Mouse (Mus musculus) intestine, embryonic 14.5 days (tissue): ENCODE measurements around the gene Sgms1. TPM values are rescaled to one million over a fixed set of nuclear protein-coding genes. Genes with fewer than 3 reads are reported as not detected.
"Not testable (repeated sequence)": the region's sequence is repeated elsewhere in the genome, so short reads cannot be mapped to it uniquely, and the experiment has no call there.

Source experiments
- ATAC-seq: fragments of 200-750 bp; cut with Nextera tagmentation; replicated peaks from 2 replicates; pipeline ENCODE4 v1.8.0; 2017; ENCODE audit warnings: low read depth, moderate number of reproducible peaks, moderate TSS enrichment, moderate library complexity; ENCODE audit not compliant: low FRiP score, low TSS enrichment
- DNase-seq: peaks from one replicate; pipeline ENCODE4 v3.0.0-alpha.2; 2018; ENCODE audit warnings: low spot score
- H3K27ac ChIP-seq: fragments of 300-500 bp; sonication (generic); 2 replicates; pipeline ENCODE4 v1.5.1; 2014; ENCODE audit warnings: low read depth, mild to moderate bottlenecking, control low read depth
- H3K27me3 ChIP-seq: fragments of 300-500 bp; sonication (generic); replicated peaks from 2 replicates; pipeline ENCODE4 v1.6.1; 2014; ENCODE audit warnings: low read length, control low read depth; ENCODE audit not compliant: control insufficient read depth, insufficient read depth
- H3K36me3 ChIP-seq: fragments of 300-500 bp; sonication (generic); 2 replicates; pipeline ENCODE4 v1.6.1; 2014; ENCODE audit warnings: low read length, control low read depth; ENCODE audit not compliant: control insufficient read depth, insufficient read depth
- H3K4me1 ChIP-seq: fragments of 300-500 bp; sonication (generic); replicated peaks from 2 replicates; pipeline ENCODE4 v1.6.1; 2014; ENCODE audit warnings: low read length, control low read depth, mixed read lengths; ENCODE audit not compliant: control insufficient read depth, insufficient read depth
- H3K4me2 ChIP-seq: fragments of 300-500 bp; sonication (generic); 2 replicates; pipeline ENCODE4 v1.6.1; 2014; ENCODE audit warnings: low read length
- H3K4me3 ChIP-seq: fragments of 300-500 bp; sonication (generic); 2 replicates; pipeline ENCODE4 v1.5.1; 2014; ENCODE audit warnings: low read depth, low read length, control low read depth, mixed read lengths
- H3K9ac ChIP-seq: fragments of 300-500 bp; sonication (generic); 2 replicates; pipeline ENCODE4 v1.6.1; 2014; ENCODE audit warnings: mild to moderate bottlenecking, low read length
- H3K9me3 ChIP-seq: fragments of 300-500 bp; sonication (generic); 2 replicates; pipeline ENCODE4 v1.6.1; 2016; ENCODE audit warnings: low read length, control low read depth; ENCODE audit not compliant: control insufficient read depth
- WGBS: fragments of 180-500 bp; shearing (Covaris S2); extraction: QIAGEN DNeasy Blood & Tissue Kit; methylation state at CpG from one replicate; pipeline ENCODE4 v1.1.7; 2014; 5-methylcytosine and 5-hydroxymethylcytosine counted together
- polyA plus RNA-seq: library from polyadenylated mRNA; unstranded; fragments of >200 nt; fragmentation: Nextera tagmentation; extraction: Ambion mirVana; gene quantifications from 2 replicates; pipeline ENCODE4 v1.2.1, GENCODE M21; 2014

Gene Sgms1
- polyA plus RNA-seq, 1 experiment from 2014 or later, result 37.5 TPM

GRCm38 (mm10) chr19:32136888-32137625, 252.5 kb downstream of the Sgms1 start:
- Histone ChIP-seq H3K36me3 (no peaks in the 10 kb centered on the region), H3K9ac (no peak overlapping the region), H3K27ac (no peak overlapping the region), H3K9me3 (no peaks in the 10 kb centered on the region), H3K4me1 (no peaks in the 10 kb centered on the region; the same call in 1 of the 2 replicates), H3K27me3 (no peaks in the 10 kb centered on the region), H3K4me3 (no peak overlapping the region), H3K4me2 (no peak overlapping the region)
- ATAC-seq, result peak; percentile 58; the same call in 1 of the 2 replicates
- WGBS, result 44% methylated on average over 4 of the region's 4 CpGs
- peak; percentile 58 for DNase-seq

GRCm38 (mm10) chr19:32131707-32132488, 257.6 kb downstream of the Sgms1 start:
- not testable (repeated sequence) for DNase-seq, H3K4me1 ChIP-seq, H3K27ac ChIP-seq, H3K4me3 ChIP-seq, H3K9me3 ChIP-seq, H3K27me3 ChIP-seq, H3K4me2 ChIP-seq, H3K9ac ChIP-seq
- peak; percentile 38; the same call in 1 of the 2 replicates for ATAC-seq
- H3K36me3 ChIP-seq, result peaks cover 11% of the 10 kb centered on the region; the same call in 1 of the 2 replicates
- WGBS, result 94% methylated on average over 15 of the region's 17 CpGs

- Histone ChIP-seq H3K27ac (no peak overlapping the region), H3K9ac (no peak overlapping the region), H3K4me2 (no peak overlapping the region), H3K4me3 (no peak overlapping the region), H3K27me3 (no peaks in the 10 kb centered on the region), H3K4me1 (no peaks in the 10 kb centered on the region), H3K36me3 (peaks cover 20% of the 10 kb centered on the region; the same call in 1 of the 2 replicates), H3K9me3 (no peaks in the 10 kb centered on the region)
- WGBS, result 84% methylated on average over 8 of the region's 8 CpGs
- DNase-seq (no peak), ATAC-seq (no peak)
These were observed 260.2 kb downstream of the Sgms1 start for GRCm38 (mm10) chr19:32129281-32129680.

- Histone ChIP-seq H3K9ac (no peak overlapping the region), H3K27me3 (no peaks in the 10 kb centered on the region), H3K4me1 (no peaks in the 10 kb centered on the region), H3K27ac (no peak overlapping the region), H3K4me2 (no peak overlapping the region), H3K4me3 (no peak overlapping the region), H3K9me3 (no peaks in the 10 kb centered on the region), H3K36me3 (peaks cover 20% of the 10 kb centered on the region; the same call in 1 of the 2 replicates)
- WGBS, result 68% methylated on average over 10 of the region's 10 CpGs
- DNase-seq (no peak), ATAC-seq (0 out of 2 replicates have a peak, but pooled peaks have one; percentile 19)
These were observed 262.2 kb downstream of the Sgms1 start for GRCm38 (mm10) chr19:32127180-32127850.

- H3K4me2 ChIP-seq, result no peak overlapping the region
- H3K9me3 ChIP-seq, result no peaks in the 10 kb centered on the region
- H3K4me3 ChIP-seq, result no peak overlapping the region
- H3K27ac ChIP-seq, result no peak overlapping the region
- H3K27me3 ChIP-seq, result no peaks in the 10 kb centered on the region
- peaks cover 16% of the 10 kb centered on the region for H3K36me3 ChIP-seq
- H3K9ac ChIP-seq, result no peak overlapping the region
- 88% methylated on average over 9 of the region's 9 CpGs for WGBS
- DNase-seq (no peak), ATAC-seq (no peak)
- no peaks in the 10 kb centered on the region for H3K4me1 ChIP-seq
These were observed 265.4 kb downstream of the Sgms1 start for GRCm38 (mm10) chr19:32124155-32124554.

GRCm38 (mm10) chr19:32123196-32123595, 266.3 kb downstream of the Sgms1 start:
- Histone ChIP-seq H3K4me2 (no peak overlapping the region), H3K4me3 (no peak overlapping the region), H3K4me1 (no peaks in the 10 kb centered on the region), H3K27me3 (no peaks in the 10 kb centered on the region), H3K27ac (no peak overlapping the region), H3K9me3 (no peaks in the 10 kb centered on the region), H3K9ac (no peak overlapping the region), H3K36me3 (peaks cover 9% of the 10 kb centered on the region)
- ATAC-seq, result no peak
- no peak for DNase-seq
- 94% methylated on average over 5 of the region's 5 CpGs for WGBS

- H3K4me3 ChIP-seq, result no peak overlapping the region
- no peaks in the 10 kb centered on the region for H3K9me3 ChIP-seq
- H3K27me3 ChIP-seq, result no peaks in the 10 kb centered on the region
- 95% methylated on average over 1 of the region's 1 CpGs for WGBS
- no peak for ATAC-seq
- no peak for DNase-seq
- no peaks in the 10 kb centered on the region for H3K4me1 ChIP-seq
- no peak overlapping the region for H3K4me2 ChIP-seq
- peaks cover 8% of the 10 kb centered on the region; the same call in 1 of the 2 replicates for H3K36me3 ChIP-seq
- no peak overlapping the region for H3K9ac ChIP-seq
- H3K27ac ChIP-seq, result no peak overlapping the region
These were observed 268.7 kb downstream of the Sgms1 start for GRCm38 (mm10) chr19:32120798-32121197.

- H3K4me1 ChIP-seq, result no peaks in the 10 kb centered on the region
- H3K27ac ChIP-seq, result no peak overlapping the region
- no peaks in the 10 kb centered on the region for H3K9me3 ChIP-seq
- H3K27me3 ChIP-seq, result no peaks in the 10 kb centered on the region
- DNase-seq (no peak), ATAC-seq (no peak)
- no peak overlapping the region for H3K4me2 ChIP-seq
- H3K36me3 ChIP-seq, result no peaks in the 10 kb centered on the region; the same call in 1 of the 2 replicates
- H3K4me3 ChIP-seq, result no peak overlapping the region
- 74% methylated on average over 2 of the region's 2 CpGs for WGBS
- no peak overlapping the region for H3K9ac ChIP-seq
These were observed 269.8 kb downstream of the Sgms1 start for GRCm38 (mm10) chr19:32119666-32120065.
